Mouse (Mus musculus): Measurements from ENCODE around the gene Lbhd1. TPM values are rescaled to one million over a fixed set of nuclear protein-coding genes. Genes with fewer than 3 reads are reported as not detected.

Gene Lbhd1
- polyA plus RNA-seq, 1 experiment from 2014 or later, result 122 TPM

- ATAC-seq (replicated peaks; ENCODE audit: insufficient number of reproducible peaks, low FRiP score, low TSS enrichment, low read depth) (no peak), DNase-seq (ENCODE audit: low spot score) (no peak)
- 87% methylated on average over 6 of the region's 6 CpGs for WGBS
- Histone ChIP-seq H3K9me3 (replicated peaks; ENCODE audit: control insufficient read depth, low read length) (no peaks in the 10 kb centered on the region), H3K4me2 (ENCODE audit: low read depth, low read length) (no peak overlapping the region), H3K27ac (replicated peaks; ENCODE audit: low read depth, low read length) (no peak overlapping the region), H3K27me3 (ENCODE audit: control insufficient read depth, insufficient read depth, low read length) (no peaks in the 10 kb centered on the region), H3K9ac (replicated peaks; ENCODE audit: low read length) (no peak overlapping the region), H3K36me3 (replicated peaks; ENCODE audit: control insufficient read depth, insufficient read depth, low read depth, low read length) (no peaks in the 10 kb centered on the region), H3K4me3 (ENCODE audit: low read depth, low read length) (no peak overlapping the region), H3K4me1 (ENCODE audit: control insufficient read depth, insufficient read depth, low read length) (peaks cover 2% of the 10 kb centered on the region; the same call in 1 of the 2 replicates)
Observed at GRCm38 (mm10) chr19:8842961-8843360, 40.6 kb upstream of the Lbhd1 start.

- DNase-seq (ENCODE audit: low spot score) (peak; percentile 89), ATAC-seq (replicated peaks; ENCODE audit: insufficient number of reproducible peaks, low FRiP score, low TSS enrichment, low read depth) (no peak)
- Histone ChIP-seq H3K4me3 (ENCODE audit: low read depth, low read length) (no peak overlapping the region), H3K4me1 (ENCODE audit: control insufficient read depth, insufficient read depth, low read length) (0 out of 2 replicates have a peak, but pooled peaks cover 2% of the 10 kb centered on the region), H3K36me3 (replicated peaks; ENCODE audit: control insufficient read depth, insufficient read depth, low read depth, low read length) (no peaks in the 10 kb centered on the region), H3K9me3 (replicated peaks; ENCODE audit: control insufficient read depth, low read length) (no peaks in the 10 kb centered on the region), H3K9ac (replicated peaks; ENCODE audit: low read length) (no peak overlapping the region), H3K27me3 (ENCODE audit: control insufficient read depth, insufficient read depth, low read length) (no peaks in the 10 kb centered on the region), H3K4me2 (ENCODE audit: low read depth, low read length) (no peak overlapping the region), H3K27ac (replicated peaks; ENCODE audit: low read depth, low read length) (no peak overlapping the region)
- 67% methylated on average over 5 of the region's 5 CpGs for WGBS
Observed at GRCm38 (mm10) chr19:8844371-8845129, 39.0 kb upstream of the Lbhd1 start.

GRCm38 (mm10) chr19:8848356-8848755 lies 35.2 kb upstream of the Lbhd1 start:
- Histone ChIP-seq H3K4me3 (ENCODE audit: low read depth, low read length) (no peak overlapping the region), H3K27me3 (ENCODE audit: control insufficient read depth, insufficient read depth, low read length) (no peaks in the 10 kb centered on the region), H3K4me1 (ENCODE audit: control insufficient read depth, insufficient read depth, low read length) (peaks cover 4% of the 10 kb centered on the region), H3K36me3 (replicated peaks; ENCODE audit: control insufficient read depth, insufficient read depth, low read depth, low read length) (no peaks in the 10 kb centered on the region), H3K9me3 (replicated peaks; ENCODE audit: control insufficient read depth, low read length) (no peaks in the 10 kb centered on the region), H3K27ac (replicated peaks; ENCODE audit: low read depth, low read length) (no peak overlapping the region), H3K4me2 (ENCODE audit: low read depth, low read length) (no peak overlapping the region), H3K9ac (replicated peaks; ENCODE audit: low read length) (no peak overlapping the region)
- ATAC-seq (replicated peaks; ENCODE audit: insufficient number of reproducible peaks, low FRiP score, low TSS enrichment, low read depth) (no peak), DNase-seq (ENCODE audit: low spot score) (no peak)
- 72% methylated on average over 5 of the region's 5 CpGs for WGBS

GRCm38 (mm10) chr19:8850402-8850901 lies 33.1 kb upstream of the Lbhd1 start, which contains the start of gene Lrrn4cl:
Gene Lrrn4cl, plus strand, starts transcription at chr19:8850768.
- H3K4me2 ChIP-seq (ENCODE audit: low read depth, low read length), result no peak within 1 kb of the TSS

GRCm38 (mm10) chr19:8851639-8852038 lies 31.9 kb upstream of the Lbhd1 start:
- H3K4me3 ChIP-seq (ENCODE audit: low read depth, low read length), result no peak overlapping the region
- no peak overlapping the region; the same call in 1 of the 2 replicates for H3K9ac ChIP-seq (replicated peaks; ENCODE audit: low read length)
- no peaks in the 10 kb centered on the region for H3K36me3 ChIP-seq (replicated peaks; ENCODE audit: control insufficient read depth, insufficient read depth, low read depth, low read length)
- H3K9me3 ChIP-seq (replicated peaks; ENCODE audit: control insufficient read depth, low read length), result no peaks in the 10 kb centered on the region
- 55% methylated on average over 7 of the region's 7 CpGs for WGBS
- no peak overlapping the region for H3K27ac ChIP-seq (replicated peaks; ENCODE audit: low read depth, low read length)
- no peak for ATAC-seq (replicated peaks; ENCODE audit: insufficient number of reproducible peaks, low FRiP score, low TSS enrichment, low read depth)
- no peak overlapping the region for H3K4me2 ChIP-seq (ENCODE audit: low read depth, low read length)
- H3K27me3 ChIP-seq (ENCODE audit: control insufficient read depth, insufficient read depth, low read length), result no peaks in the 10 kb centered on the region
- no peak for DNase-seq (ENCODE audit: low spot score)
- H3K4me1 ChIP-seq (ENCODE audit: control insufficient read depth, insufficient read depth, low read length), result peaks cover 4% of the 10 kb centered on the region

More at GRCm38 (mm10) chr19:8850402-8850901, 33.1 kb upstream of the Lbhd1 start, which contains the start of gene Lrrn4cl:
- Histone ChIP-seq H3K4me1 (ENCODE audit: control insufficient read depth, insufficient read depth, low read length) (peaks cover 4% of the 10 kb centered on the region), H3K9me3 (replicated peaks; ENCODE audit: control insufficient read depth, low read length) (no peaks in the 10 kb centered on the region), H3K27ac (replicated peaks; ENCODE audit: low read depth, low read length) (0 out of 2 replicates have a peak within 1 kb of the TSS, but pooled peaks have one; percentile 8), H3K27me3 (ENCODE audit: control insufficient read depth, insufficient read depth, low read length) (no peaks in the 10 kb centered on the region), H3K36me3 (replicated peaks; ENCODE audit: control insufficient read depth, insufficient read depth, low read depth, low read length) (no peaks in the 10 kb centered on the region), H3K4me3 (ENCODE audit: low read depth, low read length) (no peak within 1 kb of the TSS), H3K9ac (replicated peaks; ENCODE audit: low read length) (peak within 1 kb of the TSS; percentile 22; the same call in 1 of the 2 replicates)
- peak; percentile 55 for DNase-seq (ENCODE audit: low spot score)
- ATAC-seq (replicated peaks; ENCODE audit: insufficient number of reproducible peaks, low FRiP score, low TSS enrichment, low read depth), result no peak
- WGBS, result 16% methylated on average over 7 of the region's 7 CpGs

- DNase-seq (ENCODE audit: low spot score), result no peak
- no peak for ATAC-seq (replicated peaks; ENCODE audit: insufficient number of reproducible peaks, low FRiP score, low TSS enrichment, low read depth)
- Histone ChIP-seq H3K9ac (replicated peaks; ENCODE audit: low read length) (peak overlapping the region; percentile 9; the same call in 1 of the 2 replicates), H3K4me2 (ENCODE audit: low read depth, low read length) (no peak overlapping the region), H3K9me3 (replicated peaks; ENCODE audit: control insufficient read depth, low read length) (no peaks in the 10 kb centered on the region), H3K36me3 (replicated peaks; ENCODE audit: control insufficient read depth, insufficient read depth, low read depth, low read length) (no peaks in the 10 kb centered on the region), H3K27me3 (ENCODE audit: control insufficient read depth, insufficient read depth, low read length) (no peaks in the 10 kb centered on the region), H3K4me1 (ENCODE audit: control insufficient read depth, insufficient read depth, low read length) (peaks cover 4% of the 10 kb centered on the region), H3K4me3 (ENCODE audit: low read depth, low read length) (no peak overlapping the region), H3K27ac (replicated peaks; ENCODE audit: low read depth, low read length) (no peak overlapping the region)
- WGBS, result 60% methylated on average over 10 of the region's 10 CpGs
Observed at GRCm38 (mm10) chr19:8852236-8852928, 31.1 kb upstream of the Lbhd1 start.

GRCm38 (mm10) chr19:8853117-8853516 lies 30.4 kb upstream of the Lbhd1 start:
- no peak for ATAC-seq (replicated peaks; ENCODE audit: insufficient number of reproducible peaks, low FRiP score, low TSS enrichment, low read depth)
- 79% methylated on average over 3 of the region's 3 CpGs for WGBS
- Histone ChIP-seq H3K27me3 (ENCODE audit: control insufficient read depth, insufficient read depth, low read length) (no peaks in the 10 kb centered on the region), H3K4me2 (ENCODE audit: low read depth, low read length) (no peak overlapping the region), H3K9ac (replicated peaks; ENCODE audit: low read length) (no peak overlapping the region), H3K27ac (replicated peaks; ENCODE audit: low read depth, low read length) (no peak overlapping the region), H3K4me3 (ENCODE audit: low read depth, low read length) (no peak overlapping the region), H3K36me3 (replicated peaks; ENCODE audit: control insufficient read depth, insufficient read depth, low read depth, low read length) (no peaks in the 10 kb centered on the region), H3K4me1 (ENCODE audit: control insufficient read depth, insufficient read depth, low read length) (peaks cover 4% of the 10 kb centered on the region), H3K9me3 (replicated peaks; ENCODE audit: control insufficient read depth, low read length) (no peaks in the 10 kb centered on the region)
- DNase-seq (ENCODE audit: low spot score), result no peak

GRCm38 (mm10) chr19:8857689-8858088 lies 25.8 kb upstream of the Lbhd1 start:
- Histone ChIP-seq H3K4me2 (ENCODE audit: low read depth, low read length) (no peak overlapping the region), H3K27ac (replicated peaks; ENCODE audit: low read depth, low read length) (no peak overlapping the region), H3K9ac (replicated peaks; ENCODE audit: low read length) (no peak overlapping the region), H3K4me1 (ENCODE audit: control insufficient read depth, insufficient read depth, low read length) (no peaks in the 10 kb centered on the region), H3K9me3 (replicated peaks; ENCODE audit: control insufficient read depth, low read length) (no peaks in the 10 kb centered on the region), H3K4me3 (ENCODE audit: low read depth, low read length) (no peak overlapping the region), H3K36me3 (replicated peaks; ENCODE audit: control insufficient read depth, insufficient read depth, low read depth, low read length) (no peaks in the 10 kb centered on the region), H3K27me3 (ENCODE audit: control insufficient read depth, insufficient read depth, low read length) (no peaks in the 10 kb centered on the region)
- ATAC-seq (replicated peaks; ENCODE audit: insufficient number of reproducible peaks, low FRiP score, low TSS enrichment, low read depth), result no peak
- 37% methylated on average over 4 of the region's 4 CpGs for WGBS
- peak; percentile 64 for DNase-seq (ENCODE audit: low spot score)

All from embryonic facial prominence, embryonic 11.5 days (tissue).